Mouse (Mus musculus) liver, postnatal 0 days (tissue): ENCODE measurements around the gene Calm5. TPM values are rescaled to one million over a fixed set of nuclear protein-coding genes. Genes with fewer than 3 reads are reported as not detected.
A peak's percentile ranks its signal among the peaks of the same experiment; 100 is the strongest.
"Not testable (repeated sequence)": the region's sequence is repeated elsewhere in the genome, so short reads cannot be mapped to it uniquely, and the experiment has no call there.

Experiments
- ATAC-seq: fragments of 200-750 bp; cut with Nextera tagmentation; 2 replicates; pipeline ENCODE4 v1.8.0; 2017; ENCODE audit warnings: mild to moderate bottlenecking, moderate library complexity
- DNase-seq: peaks from one replicate; pipeline ENCODE4 v3.0.0-alpha.2; 2016
- H3K27ac ChIP-seq: fragments of 300-500 bp; sonication (generic); 2 replicates; pipeline ENCODE4 v1.5.1; 2014; ENCODE audit warnings: antibody characterized with exemption, moderate library complexity, mild to moderate bottlenecking, low read depth
- H3K27me3 ChIP-seq: fragments of 300-500 bp; sonication (generic); 2 replicates; pipeline ENCODE4 v1.6.1; 2014; ENCODE audit warnings: low read length, control low read depth, mixed read lengths; ENCODE audit not compliant: insufficient read depth
- H3K36me3 ChIP-seq: fragments of 300-500 bp; sonication (generic); replicated peaks from 2 replicates; pipeline ENCODE4 v1.6.1; 2014; ENCODE audit warnings: mild to moderate bottlenecking, control low read depth, low read length, moderate library complexity, mixed read lengths; ENCODE audit not compliant: insufficient read depth
- H3K4me1 ChIP-seq: fragments of 300-500 bp; sonication (generic); 2 replicates; pipeline ENCODE4 v1.6.1; 2014; ENCODE audit warnings: antibody characterized with exemption, mild to moderate bottlenecking, control low read depth; ENCODE audit not compliant: insufficient read depth
- H3K4me2 ChIP-seq: fragments of 300-500 bp; sonication (generic); 2 replicates; pipeline ENCODE4 v1.6.1; 2014; ENCODE audit warnings: low read depth, mild to moderate bottlenecking, low read length, moderate library complexity, mixed read lengths
- H3K4me3 ChIP-seq: fragments of 300-500 bp; sonication (generic); 2 replicates; pipeline ENCODE4 v1.5.1; 2014; ENCODE audit warnings: low read depth, low read length
- H3K9ac ChIP-seq: fragments of 300-500 bp; sonication (generic); replicated peaks from 2 replicates; pipeline ENCODE4 v1.6.1; 2014; ENCODE audit warnings: mild to moderate bottlenecking, moderate library complexity
- H3K9me3 ChIP-seq: fragments of 300-500 bp; sonication (generic); 2 replicates; pipeline ENCODE4 v1.6.1; 2016; ENCODE audit warnings: mild to moderate bottlenecking, control low read depth, low read length, mixed read lengths
- CTCF ChIP-seq: sonication (generic); IDR thresholded peaks from 2 replicates; pipeline ENCODE4 v1.5.1; 2016; ENCODE audit warnings: antibody characterized with exemption, low read depth
- EP300 ChIP-seq: IDR thresholded peaks from 2 replicates; pipeline ENCODE4 v1.6.1; 2016; ENCODE audit warnings: antibody characterized with exemption, low read depth, mild to moderate bottlenecking
- WGBS: fragments of 180-500 bp; shearing (Covaris S2); extraction: QIAGEN DNeasy Blood & Tissue Kit; methylation state at CpG from one replicate; pipeline ENCODE4 v1.1.7; 2014; ENCODE audit not compliant: insufficient replicate concordance; 5-methylcytosine and 5-hydroxymethylcytosine counted together
- polyA plus RNA-seq: library from polyadenylated mRNA; unstranded; fragments of >200 nt; fragmentation: Nextera tagmentation; extraction: Ambion mirVana; gene quantifications from 2 replicates; pipeline ENCODE4 v1.2.1, GENCODE M21; 2015

Gene Calm5
- not detected in 2 replicates for polyA plus RNA-seq

DNA sequence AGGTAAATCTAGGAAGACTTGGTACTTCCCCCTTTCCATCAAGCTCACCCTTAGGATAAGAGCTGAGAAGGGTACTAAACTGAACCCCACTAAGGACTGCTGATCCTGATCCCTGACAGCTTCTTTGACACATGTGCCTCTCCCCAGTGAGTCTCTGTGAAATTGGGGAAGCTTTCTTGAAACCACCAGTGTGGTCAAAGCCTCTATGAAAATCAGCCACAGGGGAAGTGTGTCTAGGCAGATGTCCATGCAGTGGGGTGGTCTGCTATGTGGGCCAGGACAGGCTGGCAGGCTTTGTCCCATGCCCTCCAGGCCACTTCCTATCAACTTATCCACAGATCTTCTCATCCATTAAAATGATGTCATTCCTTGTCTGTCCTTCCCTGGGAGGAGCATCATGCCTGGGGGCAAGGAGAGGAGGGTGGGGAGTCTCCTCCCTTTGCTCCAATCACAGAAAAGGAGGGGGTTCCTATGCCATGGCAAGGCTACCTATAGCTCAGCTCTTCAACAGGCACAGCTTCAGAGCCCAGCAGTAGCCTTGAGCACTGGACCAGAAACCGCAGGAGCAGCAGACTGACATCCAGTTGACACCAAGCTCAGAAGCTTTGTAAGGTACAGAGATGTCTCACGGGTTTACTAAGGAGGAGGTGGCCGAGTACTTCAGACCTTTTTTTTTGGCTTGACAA lies at the start of gene Calm5:
Gene Calm5, plus strand, starts transcription at position 526 of the 686 bp plus-strand sequence.
- 54% methylated on average over 3 of the region's 3 CpGs for WGBS
- not testable (repeated sequence) for H3K4me3 ChIP-seq, DNase-seq, H3K9ac ChIP-seq, H3K4me1 ChIP-seq, H3K9me3 ChIP-seq, H3K27me3 ChIP-seq, H3K27ac ChIP-seq, H3K36me3 ChIP-seq, H3K4me2 ChIP-seq, ATAC-seq

DNA sequence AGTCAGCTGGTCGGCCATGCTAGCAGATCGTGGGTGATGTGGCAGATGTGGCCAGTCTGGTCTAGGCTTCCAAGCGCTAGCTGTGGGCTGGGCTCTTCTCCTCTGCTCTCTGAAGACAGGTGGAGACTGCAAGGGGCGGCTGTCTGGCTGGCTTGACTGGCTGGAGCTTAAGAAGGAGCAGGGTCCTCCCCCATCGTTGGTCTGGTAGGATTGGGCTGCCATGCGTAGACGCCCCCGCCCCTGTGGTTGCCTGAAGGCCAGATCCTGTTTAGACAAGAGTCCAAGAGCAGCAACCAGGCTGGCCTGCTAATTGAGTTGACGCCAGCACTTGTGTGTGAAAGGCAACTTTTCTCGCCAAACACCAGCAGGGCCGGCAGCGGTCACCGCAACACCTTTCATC lies 49.8 kb upstream of the Calm5 start, which contains the start of gene Calml3:
Gene Calml3, minus strand, starts transcription at position 131 of the 400 bp plus-strand sequence.
- no peak within 1 kb of the TSS for H3K9ac ChIP-seq
- ATAC-seq, result no peak
- no peak within 1 kb of the TSS for H3K4me2 ChIP-seq
- H3K36me3 ChIP-seq, result no peaks in the 10 kb centered on the region
- WGBS, result 77% methylated on average over 13 of the region's 13 CpGs
- TF ChIP-seq CTCF, result no peak
- no peak for TF ChIP-seq EP300
- no peak for DNase-seq
- no peak within 1 kb of the TSS for H3K27ac ChIP-seq
- no peaks in the 10 kb centered on the region for H3K9me3 ChIP-seq
- H3K4me1 ChIP-seq, result 0 out of 2 replicates have a peak, but pooled peaks cover 6% of the 10 kb centered on the region
- no peak within 1 kb of the TSS for H3K4me3 ChIP-seq
- no peaks in the 10 kb centered on the region for H3K27me3 ChIP-seq

DNA sequence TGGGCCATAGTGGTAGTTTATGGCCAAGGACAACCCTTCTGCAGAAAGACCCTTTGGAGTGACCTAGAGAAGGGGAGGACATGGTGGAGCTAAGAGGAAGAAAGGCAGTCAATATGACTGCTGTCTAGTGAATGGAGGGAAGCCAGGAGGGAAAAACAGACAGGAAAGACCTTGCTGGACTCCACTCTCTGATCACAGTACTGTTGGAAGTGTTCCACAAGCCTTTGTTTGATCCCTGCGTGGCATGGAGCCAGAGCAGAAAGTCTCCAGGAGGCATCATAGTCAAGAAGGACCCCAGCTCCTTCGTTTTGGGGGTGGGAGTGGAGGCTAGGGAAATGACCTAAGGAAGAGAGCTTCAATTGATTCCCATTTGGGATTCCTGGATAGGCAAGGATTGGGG lies 48.8 kb upstream of the Calm5 start:
- no peak for DNase-seq
- WGBS, result 79% methylated on average over 2 of the region's 2 CpGs
- ATAC-seq, result no peak

DNA sequence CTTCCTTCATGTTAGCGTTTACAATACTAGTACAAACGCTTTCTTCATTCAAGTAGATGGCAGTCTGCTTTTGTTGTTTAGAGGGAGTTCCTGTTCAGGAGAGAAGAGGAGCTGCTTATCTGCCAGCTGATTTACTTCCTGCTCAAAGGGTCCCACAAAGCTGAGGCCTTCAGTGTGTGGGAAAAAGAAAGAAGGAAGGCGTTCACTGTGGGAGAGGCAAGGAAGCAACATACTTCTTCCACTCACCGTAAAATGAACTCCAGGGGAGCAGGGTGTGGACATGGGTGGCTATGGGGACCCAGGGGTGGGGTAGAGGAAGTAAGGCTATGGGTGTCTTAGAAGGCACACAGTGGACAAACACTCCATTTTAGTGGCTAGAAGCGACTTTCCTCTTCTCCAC lies 48.3 kb upstream of the Calm5 start:
- Histone ChIP-seq H3K9me3 (no peaks in the 10 kb centered on the region), H3K4me2 (no peak overlapping the region), H3K36me3 (no peaks in the 10 kb centered on the region), H3K27me3 (no peaks in the 10 kb centered on the region), H3K27ac (no peak overlapping the region), H3K4me3 (no peak overlapping the region), H3K9ac (no peak overlapping the region), H3K4me1 (0 out of 2 replicates have a peak, but pooled peaks cover 6% of the 10 kb centered on the region)
- 32% methylated on average over 5 of the region's 5 CpGs for WGBS
- DNase-seq (no peak), ATAC-seq (no peak)
- TF ChIP-seq CTCF (no peak), EP300 (no peak)

More for the DNA sequence above, 48.8 kb upstream of the Calm5 start:
- Histone ChIP-seq H3K36me3 (no peaks in the 10 kb centered on the region), H3K9ac (no peak overlapping the region), H3K27me3 (no peaks in the 10 kb centered on the region), H3K9me3 (no peaks in the 10 kb centered on the region), H3K4me1 (0 out of 2 replicates have a peak, but pooled peaks cover 6% of the 10 kb centered on the region), H3K27ac (no peak overlapping the region), H3K4me3 (no peak overlapping the region), H3K4me2 (no peak overlapping the region)
- TF ChIP-seq EP300 (no peak), CTCF (no peak)

DNA sequence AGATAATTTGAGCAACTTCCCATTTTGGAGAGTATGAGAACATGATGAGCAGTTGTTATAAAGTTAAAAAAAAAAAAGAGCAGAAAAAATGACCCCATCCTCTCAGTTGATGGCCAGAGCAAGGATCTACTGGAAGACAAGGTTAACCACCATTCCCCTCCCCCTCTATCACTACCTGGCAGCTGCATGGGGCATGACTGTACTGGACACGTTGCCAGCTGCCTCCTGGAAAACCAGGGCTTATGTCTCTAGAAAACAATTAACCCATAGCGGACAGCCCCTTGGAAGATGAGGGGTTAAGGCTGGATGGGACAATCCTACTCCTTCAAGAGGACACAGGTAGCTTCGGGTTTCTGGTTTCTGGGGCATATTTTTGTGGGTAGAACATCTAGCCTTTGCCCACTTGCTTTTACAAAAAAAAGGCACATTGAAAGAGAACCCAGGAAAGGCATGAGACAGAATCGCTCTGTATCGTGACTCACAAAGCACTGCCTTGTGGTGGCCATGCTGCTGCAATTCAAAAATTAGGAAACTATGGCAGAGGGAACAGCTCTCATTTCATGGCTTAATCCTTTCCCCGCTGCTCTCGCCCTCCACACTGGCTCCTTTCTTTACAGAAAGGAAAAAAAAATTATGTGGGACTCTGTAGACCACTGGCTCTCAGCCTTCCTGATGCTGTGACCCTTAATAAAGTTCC lies 46.7 kb upstream of the Calm5 start:
- Histone ChIP-seq H3K9ac (no peak overlapping the region), H3K4me3 (no peak overlapping the region), H3K4me1 (0 out of 2 replicates have a peak, but pooled peaks cover 6% of the 10 kb centered on the region), H3K9me3 (no peaks in the 10 kb centered on the region), H3K27me3 (no peaks in the 10 kb centered on the region), H3K36me3 (no peaks in the 10 kb centered on the region), H3K4me2 (no peak overlapping the region), H3K27ac (no peak overlapping the region)
- no peak for TF ChIP-seq EP300
- TF ChIP-seq CTCF, result no peak
- no peak for ATAC-seq
- 71% methylated on average over 7 of the region's 7 CpGs for WGBS
- no peak for DNase-seq

DNA sequence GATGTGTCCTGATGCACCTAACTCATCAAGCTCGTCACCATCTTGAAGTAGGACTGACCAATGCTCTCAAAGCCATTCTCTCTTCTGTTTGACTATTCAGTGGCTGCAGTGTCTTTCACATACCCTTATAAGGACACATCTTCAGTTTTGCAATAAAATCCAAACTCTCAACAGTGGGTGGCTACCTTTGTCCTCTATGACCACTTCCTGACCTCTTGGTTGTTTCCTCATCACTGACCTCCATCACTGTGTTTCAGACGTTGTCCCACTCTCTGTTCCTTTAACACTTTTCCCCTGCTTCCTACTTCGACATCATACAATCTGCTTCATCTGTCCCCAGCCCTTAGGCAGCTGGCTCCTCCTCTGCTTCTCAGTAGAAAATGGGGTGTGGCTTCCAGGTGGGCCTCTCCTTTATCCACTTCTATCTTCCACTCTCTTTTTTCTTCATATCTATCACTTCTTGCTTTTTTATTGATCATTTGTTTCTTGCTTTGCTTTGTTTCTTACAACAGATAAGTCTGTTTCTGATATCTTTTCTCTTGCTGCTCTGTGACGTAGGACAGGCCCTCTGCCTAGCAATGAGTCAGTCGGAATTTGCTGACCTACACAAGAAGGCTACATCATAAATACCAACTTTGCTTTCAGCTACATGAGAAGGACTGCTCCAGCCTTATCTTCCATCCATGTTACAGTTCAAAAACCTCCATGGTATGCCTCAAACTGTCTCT lies 35.8 kb upstream of the Calm5 start:
- Histone ChIP-seq H3K4me2 (no peak overlapping the region), H3K27ac (no peak overlapping the region), H3K9ac (no peak overlapping the region), H3K36me3 (no peaks in the 10 kb centered on the region), H3K4me1 (no peaks in the 10 kb centered on the region), H3K4me3 (no peak overlapping the region), H3K27me3 (no peaks in the 10 kb centered on the region), H3K9me3 (no peaks in the 10 kb centered on the region)
- 0 out of 2 replicates have a peak, but pooled peaks have one; percentile 35 for ATAC-seq
- 53% methylated on average over 5 of the region's 5 CpGs for WGBS
- TF ChIP-seq EP300 (no peak), CTCF (no peak)
- DNase-seq, result no peak
